Mouse (Mus musculus) lung, postnatal 0 days (tissue): ENCODE results near the gene Scpep1.

Experiments
- CTCF ChIP-seq: IDR thresholded peaks from 2 replicates; pipeline ENCODE4 v1.5.1; 2016; ENCODE audit warnings: antibody characterized with exemption, mild to moderate bottlenecking
- EP300 ChIP-seq: IDR thresholded peaks from 2 replicates; pipeline ENCODE4 v1.6.1; 2016; ENCODE audit warnings: antibody characterized with exemption, mild to moderate bottlenecking, control low read depth

DNA sequence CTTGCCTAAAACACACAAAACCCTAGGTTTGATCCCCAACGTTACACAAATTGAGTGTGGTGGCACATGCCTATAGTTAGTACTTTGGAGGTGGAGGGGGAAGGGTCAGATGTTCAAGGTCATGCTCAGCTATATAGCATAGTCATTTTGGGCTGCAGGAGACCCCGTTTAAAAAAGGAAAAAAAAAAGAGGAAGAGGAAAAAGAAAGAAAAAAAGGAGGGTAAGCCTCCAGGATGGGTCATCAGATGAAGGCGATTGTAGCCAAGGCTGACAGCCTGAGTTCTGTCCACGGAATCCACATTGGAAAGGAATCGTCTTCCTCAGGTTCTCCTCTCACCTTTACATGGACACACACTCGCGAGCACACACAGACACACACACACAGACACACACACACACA is 39.2 kb upstream of the Scpep1 start:
- TF ChIP-seq CTCF, result no peak
- TF ChIP-seq EP300, result no peak
